Mouse (Mus musculus) adrenal gland, postnatal 36 days (tissue): Measurements from ENCODE around the gene Prps2. TPM values are rescaled to one million over a fixed set of nuclear protein-coding genes. Genes with fewer than 3 reads are reported as not detected.
"Not testable (repeated sequence)": the region's sequence is repeated elsewhere in the genome, so short reads cannot be mapped to it uniquely, and the experiment has no call there.

Experiments
- DNase-seq, 2 experiments: peaks; one replicate each; pipeline ENCODE4 v3.0.0; 2021; ENCODE audit warnings: mixed read lengths in 1 of 2
- long read RNA-seq, 2 experiments: library from polyadenylated mRNA; stranded (forward); transcript quantifications; one replicate each; pipeline ENCODE4 v2.0.0; 2021; ENCODE audit warnings: borderline sequencing depth in 2 of 2
- total RNA-seq, 2 experiments: library from RNA; stranded (reverse); gene quantifications; 2 replicates each; pipeline ENCODE4 v1.2.3; 2021

The Prps2 gene
- total RNA-seq = 10 to 100 TPM; 22.2 to 29.6 TPM
- long read RNA-seq, experiment 1, transcript Prps2-201 (7 exons, 3,699 nt) = major isoform, 10 of 14 reads
- long read RNA-seq, experiment 1, partial matches to known transcripts = 2 of 14 reads
- long read RNA-seq, experiment 1, other reads (novel, unspliced or antisense) = 2 of 14 reads
- long read RNA-seq, experiment 2, partial matches to known transcripts = 0 of 2 reads
- long read RNA-seq, experiment 2, other reads (novel, unspliced or antisense) = 0 of 2 reads

- DNase-seq = peak; percentile 36 to 67
Measured at GRCm38 (mm10) chrX:167382047-167382853, at the start of gene Prps2. Gene Prps2, minus strand, starts transcription at chrX:167382749.

DNA sequence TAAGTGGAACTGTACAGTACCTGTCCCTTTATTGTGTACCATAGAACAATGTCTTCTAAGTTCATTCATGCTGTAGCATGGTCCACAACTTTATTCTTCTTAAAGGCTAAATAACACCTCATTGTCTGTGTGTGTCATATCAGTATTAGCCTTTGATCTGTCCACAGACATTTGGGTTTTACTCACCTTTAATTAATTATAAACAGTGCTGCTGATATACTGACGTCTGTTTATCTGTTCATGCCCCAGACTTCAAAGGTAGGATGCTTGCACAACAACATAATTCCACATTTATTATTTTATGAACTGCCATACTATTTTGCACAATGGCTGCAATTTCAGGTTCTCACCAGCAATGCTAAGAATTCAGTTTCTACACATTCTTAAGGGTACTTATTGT is 35.1 kb upstream of the Prps2 start:
- DNase-seq = no peak

- peak in 1 of 2 experiments; percentile 36 for DNase-seq
Measured at GRCm38 (mm10) chrX:167394940-167395339, 12.4 kb upstream of the Prps2 start.

- no peak for DNase-seq
Measured at GRCm38 (mm10) chrX:167386647-167387046, 4.1 kb upstream of the Prps2 start.

DNA sequence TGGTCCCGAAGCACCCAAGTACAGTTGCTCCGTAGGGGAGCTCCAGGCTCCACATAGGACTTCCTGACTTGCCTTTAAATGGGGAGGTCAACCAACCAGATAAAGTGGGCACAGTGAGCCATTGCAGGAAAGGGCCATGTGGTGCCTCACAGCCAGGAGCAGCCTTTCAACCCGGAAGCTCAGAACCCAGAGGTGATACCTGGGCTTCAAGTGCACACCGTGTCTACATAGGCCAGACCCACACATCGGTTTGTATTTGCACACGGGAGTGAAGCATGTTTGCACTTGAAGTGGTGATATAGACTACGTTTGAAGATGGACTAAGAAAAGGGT is 271 bp upstream of the Prps2 start:
- no peak for DNase-seq

GRCm38 (mm10) chrX:167381583-167382046 is 934 bp downstream of the Prps2 start:
- DNase-seq = peak in 1 of 2 experiments; percentile 10

DNA sequence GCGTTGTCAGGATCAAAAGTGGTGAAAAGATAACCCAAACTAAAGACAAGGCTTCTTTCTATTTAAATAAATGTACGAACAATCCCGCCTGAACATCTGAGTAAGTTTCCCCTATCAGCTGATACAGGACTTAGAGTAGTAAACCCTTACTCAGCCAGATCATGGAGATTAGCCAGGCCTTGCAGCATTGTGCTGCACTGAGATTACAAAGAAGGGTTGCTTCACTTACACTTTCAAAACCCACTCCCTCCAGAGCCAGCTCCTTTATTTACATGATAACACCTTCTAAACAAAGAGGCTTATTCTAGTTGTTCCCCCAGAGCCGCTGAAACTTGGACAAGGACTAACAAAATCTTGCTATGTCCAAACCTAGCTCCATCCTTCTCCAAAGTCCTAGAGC is 2.5 kb downstream of the Prps2 start:
- DNase-seq = no peak

GRCm38 (mm10) chrX:167361231-167361630 is 21.3 kb downstream of the Prps2 start:
- not testable (repeated sequence) for DNase-seq

GRCm38 (mm10) chrX:167359704-167360103 is 22.8 kb downstream of the Prps2 start:
- DNase-seq = no peak

GRCm38 (mm10) chrX:167357415-167357814 is 25.1 kb downstream of the Prps2 start:
- peak in 1 of 2 experiments; percentile 6 for DNase-seq

GRCm38 (mm10) chrX:167355965-167356364 is 26.6 kb downstream of the Prps2 start:
- no peak for DNase-seq

- no peak for DNase-seq
Measured at GRCm38 (mm10) chrX:167353617-167354016, 28.9 kb downstream of the Prps2 start.

GRCm38 (mm10) chrX:167346440-167346839 is 36.1 kb downstream of the Prps2 start:
- no peak for DNase-seq

DNA sequence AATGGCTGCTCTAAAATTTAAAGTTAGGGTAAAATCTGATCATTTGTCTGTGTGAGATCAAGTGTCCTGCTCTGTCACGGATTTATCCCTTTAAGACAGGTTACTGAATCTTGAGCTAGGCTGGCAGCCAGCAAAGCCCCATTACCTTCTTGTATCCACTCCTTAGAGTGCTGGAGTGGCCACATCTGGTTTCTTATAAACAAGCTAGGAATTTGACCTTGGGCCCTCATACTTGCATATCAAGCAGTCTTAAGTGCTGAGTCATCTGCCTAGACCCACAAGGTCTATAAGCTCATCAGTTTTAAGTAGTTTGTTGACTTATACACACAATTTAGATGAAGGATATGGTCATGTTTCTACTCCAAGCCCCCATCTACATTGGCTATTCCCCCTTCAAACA is 38.2 kb downstream of the Prps2 start:
- no peak for DNase-seq

- DNase-seq = no peak
Measured at GRCm38 (mm10) chrX:167341811-167342210, 40.7 kb downstream of the Prps2 start.

- no peak for DNase-seq
Measured at GRCm38 (mm10) chrX:167340190-167340589, 42.4 kb downstream of the Prps2 start.

DNA sequence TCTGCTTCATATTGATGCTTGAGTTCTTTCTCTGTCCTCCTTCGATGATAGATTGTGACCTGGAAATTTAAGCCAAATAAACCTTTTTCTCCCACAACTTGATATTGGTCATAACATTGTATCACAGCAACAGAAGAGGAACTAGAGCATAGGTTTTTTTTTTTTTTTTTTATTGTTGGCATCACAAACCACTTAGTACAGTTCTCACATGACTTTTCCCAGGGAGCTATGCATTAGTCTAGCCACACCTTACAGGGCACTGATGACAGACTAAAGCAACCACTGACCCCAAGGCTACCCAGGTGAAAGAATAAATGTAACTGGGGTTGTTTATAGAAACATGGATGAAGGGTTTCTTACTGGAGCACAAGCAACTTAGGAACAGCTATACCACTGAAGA is 44.6 kb downstream of the Prps2 start:
- no peak for DNase-seq

GRCm38 (mm10) chrX:167334571-167334970 is 48.0 kb downstream of the Prps2 start:
- no peak for DNase-seq

DNA sequence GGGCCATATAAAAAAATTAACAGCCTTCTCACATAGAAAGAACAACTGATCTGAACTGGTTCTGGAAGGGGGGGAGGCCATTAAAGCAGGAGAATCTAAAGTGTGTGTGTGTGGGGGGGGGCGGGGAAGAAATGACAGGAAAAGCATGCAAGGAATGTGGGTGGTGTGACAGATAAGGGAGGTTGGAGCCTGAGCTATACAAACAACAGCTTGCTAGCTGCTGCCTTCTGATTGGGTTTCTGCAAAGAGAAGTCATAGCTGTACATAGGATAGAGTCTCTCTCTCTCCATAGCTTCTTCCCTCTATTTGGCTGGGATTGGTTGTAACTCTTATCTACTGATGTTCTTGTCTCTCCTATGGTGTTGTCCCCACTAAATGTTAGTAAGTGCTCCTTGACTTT is 49.9 kb downstream of the Prps2 start:
- no peak for DNase-seq

GRCm38 (mm10) chrX:167330993-167331392 is 51.6 kb downstream of the Prps2 start:
- DNase-seq = no peak

- no peak for DNase-seq
Measured at GRCm38 (mm10) chrX:167330399-167330798, 52.1 kb downstream of the Prps2 start, which contains the start of gene Tlr7. Gene Tlr7, minus strand, starts transcription at chrX:167330558.

- peak; percentile 3 to 10 for DNase-seq
Measured at GRCm38 (mm10) chrX:167329620-167330019, 52.9 kb downstream of the Prps2 start.

- peak in 1 of 2 experiments; percentile 7 for DNase-seq
Measured at GRCm38 (mm10) chrX:167329098-167329497, 53.5 kb downstream of the Prps2 start.

- DNase-seq = no peak
Measured at GRCm38 (mm10) chrX:167328519-167328918, 54.0 kb downstream of the Prps2 start.
